Mouse (Mus musculus) urinary bladder, postnatal 4 days (tissue): ENCODE data around the gene Gcfc2.

ENCODE experiments used
- DNase-seq, 2 experiments: peaks; one replicate each; pipeline ENCODE4 v3.0.0; 2021 to 2022; ENCODE audit warnings: low spot score in 2 of 2

Gcfc2 gene

GRCm38 (mm10) chr6:81975971-81976621, 52.6 kb downstream of the Gcfc2 start:
- peak; percentile 54 to 80 for DNase-seq

DNA sequence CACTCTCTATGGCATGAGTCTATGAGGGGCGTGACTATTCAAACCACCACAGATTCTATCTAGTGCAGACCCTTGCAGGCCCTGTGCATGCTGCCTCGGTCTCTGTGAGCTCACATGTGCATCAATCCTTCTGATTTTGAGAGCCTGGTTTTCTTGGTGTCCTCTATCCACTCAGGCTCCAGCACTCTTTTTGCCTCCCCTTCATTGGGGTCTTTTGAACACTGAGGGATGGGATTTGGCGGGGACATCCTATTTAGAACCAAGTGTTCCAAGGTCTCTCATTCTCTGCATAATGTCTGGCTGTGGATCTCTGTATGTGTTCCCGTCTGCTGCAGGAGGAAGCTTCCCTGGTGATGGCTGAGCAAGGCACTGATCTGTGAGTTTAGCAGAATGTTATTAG, 55.8 kb downstream of the Gcfc2 start:
- DNase-seq = peak in 1 of 2 experiments; percentile 23

DNA sequence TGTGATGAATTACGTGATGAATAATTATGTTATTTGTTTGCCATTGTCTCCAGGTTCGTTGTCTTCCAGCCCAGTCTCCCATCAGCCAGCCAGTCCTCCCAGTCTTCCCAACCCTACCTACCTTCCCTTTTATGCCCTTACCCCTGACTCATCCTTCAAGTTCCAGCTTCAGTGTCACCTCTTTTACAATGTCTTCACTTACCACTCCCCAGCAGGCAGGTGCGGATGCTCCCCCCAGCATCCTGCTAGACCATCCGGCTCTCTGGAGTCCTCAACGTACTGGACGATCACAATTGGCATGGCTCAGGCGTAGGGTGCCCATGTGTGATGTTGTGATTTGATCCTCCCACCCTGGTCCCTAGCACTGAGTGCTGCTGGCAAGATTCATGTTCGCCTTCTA, 62.7 kb downstream of the Gcfc2 start:
- DNase-seq = peak in 1 of 2 experiments; percentile 50

- peak in 1 of 2 experiments; percentile 13 for DNase-seq
Measured at GRCm38 (mm10) chr6:81986599-81986998, 63.1 kb downstream of the Gcfc2 start.

DNA sequence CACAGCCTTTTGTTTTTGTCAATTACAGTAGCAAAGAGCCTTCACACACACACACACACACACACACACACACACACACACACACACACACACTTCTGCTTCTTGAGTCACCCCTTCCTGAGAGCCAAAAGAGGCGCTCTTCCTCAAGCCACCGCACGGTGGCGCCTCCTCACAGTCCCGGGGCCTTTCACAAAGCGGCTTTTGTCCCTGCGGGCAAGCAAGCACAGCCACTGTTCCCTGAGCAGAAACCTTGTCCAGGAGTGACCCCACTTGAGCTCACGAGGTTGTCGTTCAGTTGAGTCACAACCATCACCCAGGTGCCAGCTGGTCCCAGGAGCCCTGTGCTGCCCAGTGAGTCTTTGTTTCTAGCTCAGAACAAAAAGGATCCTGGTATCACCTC, 63.5 kb downstream of the Gcfc2 start:
- DNase-seq = peak; percentile 72 to 85

- peak in 1 of 2 experiments; percentile 54 for DNase-seq
Measured at GRCm38 (mm10) chr6:81987580-81987979, 64.1 kb downstream of the Gcfc2 start.

- peak in 1 of 2 experiments; percentile 52 for DNase-seq
Measured at GRCm38 (mm10) chr6:81988341-81988740, 64.9 kb downstream of the Gcfc2 start.

DNA sequence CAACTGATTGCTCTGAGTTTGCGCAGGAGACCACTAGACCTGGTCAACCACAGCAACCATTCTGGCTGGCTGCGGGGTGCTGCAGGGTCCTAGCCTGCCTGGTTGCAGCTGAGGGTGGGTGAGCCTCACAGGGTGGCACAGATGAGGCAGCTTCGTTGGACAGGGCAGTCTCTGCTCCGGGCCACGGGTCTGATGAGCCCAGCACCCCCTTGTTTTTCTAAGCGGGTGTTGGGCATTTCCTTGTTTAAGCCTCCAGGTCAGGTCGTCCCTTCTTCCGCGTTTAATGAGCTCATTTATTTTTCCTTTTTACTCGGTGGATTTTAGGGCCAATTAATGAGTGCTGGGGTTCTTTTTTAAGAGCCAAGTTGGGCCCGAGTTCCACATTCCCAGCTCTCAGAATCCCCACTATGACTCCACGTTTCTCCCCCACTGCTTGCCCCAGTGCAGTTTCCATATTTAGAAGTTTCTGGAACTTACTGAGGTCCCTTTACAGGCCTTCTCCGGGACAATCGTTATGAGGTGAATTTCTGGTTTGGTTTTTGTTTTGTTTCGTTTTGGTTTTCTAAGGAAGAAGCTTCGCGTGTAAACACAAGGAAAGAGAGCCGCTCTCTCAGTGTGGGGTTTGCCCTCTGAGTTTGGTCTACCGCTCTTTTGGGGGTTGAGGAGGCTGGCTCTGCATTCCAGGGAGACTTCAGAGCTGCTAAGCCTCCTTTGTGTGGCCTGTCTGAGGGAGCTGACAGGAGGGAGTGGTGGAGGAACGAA, 66.8 kb downstream of the Gcfc2 start:
- peak; percentile 13 to 56 for DNase-seq
